Mouse (Mus musculus) frontal cortex, adult 2 months (tissue): ENCODE data around the gene Olfr1373. TPM values are rescaled to one million over a fixed set of nuclear protein-coding genes. Genes with fewer than 3 reads are reported as not detected.

Source experiments
- DNase-seq, 2 experiments: peaks; one replicate each; pipeline ENCODE4 v3.0.0; 2022; ENCODE audit warnings: low spot score in 1 of 2; ENCODE audit errors: extremely low spot score in 1 of 2
- polyA plus RNA-seq: library from polyadenylated mRNA; depleted of rRNA; stranded (reverse); fragments of >200 nt; gene quantifications from 2 replicates; pipeline ENCODE4 v1.2.3, GENCODE M21; 2012; rRNA removed

The Olfr1373 gene
- polyA plus RNA-seq, 1 experiment, result not detected

GRCm38 (mm10) chr11:52108796-52109195 is 36.5 kb downstream of the Olfr1373 start:
- no peak for DNase-seq

GRCm38 (mm10) chr11:52106438-52106837 is 38.9 kb downstream of the Olfr1373 start:
- no peak for DNase-seq

GRCm38 (mm10) chr11:52106037-52106436 is 39.3 kb downstream of the Olfr1373 start:
- no peak for DNase-seq

GRCm38 (mm10) chr11:52105503-52105902 is 39.8 kb downstream of the Olfr1373 start:
- no peak for DNase-seq

- no peak for DNase-seq
Observed at GRCm38 (mm10) chr11:52102977-52103376, 42.4 kb downstream of the Olfr1373 start.

GRCm38 (mm10) chr11:52099771-52100219 is 45.5 kb downstream of the Olfr1373 start:
- DNase-seq, result peak in 1 of 2 experiments; percentile 43

- peak in 1 of 2 experiments; percentile 52 for DNase-seq
Observed at GRCm38 (mm10) chr11:52099031-52099761, 46.1 kb downstream of the Olfr1373 start.

- peak; percentile 98 to 99 for DNase-seq
Observed at GRCm38 (mm10) chr11:52098398-52098946, 46.9 kb downstream of the Olfr1373 start, which contains the start of gene Ppp2ca. TSS of gene Ppp2ca (plus strand) at chr11:52098681.

- no peak for DNase-seq
Observed at GRCm38 (mm10) chr11:52097596-52097995, 47.7 kb downstream of the Olfr1373 start.

GRCm38 (mm10) chr11:52097016-52097415 is 48.3 kb downstream of the Olfr1373 start:
- no peak for DNase-seq

Other genes starting within 250 kb of the Olfr1373 start
- gene Cdkn2aipnl, start 177.9 kb downstream of the Olfr1373 start, polyA plus RNA-seq, result 30.2 and 33.3 TPM in 2 replicates
- gene Ube2b, start 144.8 kb downstream of the Olfr1373 start, polyA plus RNA-seq, result 234 and 238 TPM in 2 replicates
- gene Cdkl3, start 141.3 kb downstream of the Olfr1373 start, polyA plus RNA-seq, result 14.3 and 15.9 TPM in 2 replicates
- 98.9 and 101 TPM in 2 replicates for gene Ppp2ca, start 46.8 kb downstream of the Olfr1373 start, polyA plus RNA-seq
- gene Olfr1371, start 68.5 kb upstream of the Olfr1373 start, polyA plus RNA-seq, result not detected in 2 replicates
- 335 and 372 TPM in 2 replicates for gene Skp1a, start 86.5 kb upstream of the Olfr1373 start, polyA plus RNA-seq
- gene Tcf7, start 137.5 kb upstream of the Olfr1373 start, polyA plus RNA-seq, result 8.5 and 9.1 TPM in 2 replicates
- 421 and 422 TPM in 2 replicates for gene Vdac1, start 215.3 kb upstream of the Olfr1373 start, polyA plus RNA-seq